Mouse (Mus musculus) midbrain, embryonic 16.5 days (tissue): Measurements from ENCODE around the gene Slc38a3. TPM values are rescaled to one million over a fixed set of nuclear protein-coding genes. Genes with fewer than 3 reads are reported as not detected.
A peak's percentile ranks its signal among the peaks of the same experiment; 100 is the strongest.

Experiments
- ATAC-seq: fragments of 200-750 bp; cut with Nextera tagmentation; 2 replicates; pipeline ENCODE4 v1.8.0; 2017; ENCODE audit warnings: moderate TSS enrichment
- H3K27ac ChIP-seq: fragments of 300-500 bp; sonication (generic); 2 replicates; pipeline ENCODE4 v1.5.1; 2014; ENCODE audit warnings: mild to moderate bottlenecking, low read length, mixed read lengths
- H3K27me3 ChIP-seq: fragments of 300-500 bp; sonication (generic); 2 replicates; pipeline ENCODE4 v1.6.1; 2014; ENCODE audit warnings: low read depth, low read length, mixed read lengths; ENCODE audit not compliant: control insufficient read depth, insufficient read depth
- H3K36me3 ChIP-seq: fragments of 300-500 bp; sonication (generic); 2 replicates; pipeline ENCODE4 v1.6.1; 2014; ENCODE audit warnings: mild to moderate bottlenecking, low read length, moderate library complexity, mixed read lengths; ENCODE audit not compliant: control insufficient read depth, insufficient read depth
- H3K4me1 ChIP-seq: fragments of 300-500 bp; sonication (generic); 2 replicates; pipeline ENCODE4 v1.6.1; 2014; ENCODE audit warnings: mild to moderate bottlenecking, low read length, mixed read lengths; ENCODE audit not compliant: control insufficient read depth, insufficient read depth
- H3K4me2 ChIP-seq: fragments of 300-500 bp; sonication (generic); 2 replicates; pipeline ENCODE4 v1.6.1; 2014; ENCODE audit warnings: mild to moderate bottlenecking, low read length, mixed read lengths
- H3K4me3 ChIP-seq: fragments of 300-500 bp; sonication (generic); 2 replicates; pipeline ENCODE4 v1.5.1; 2014; ENCODE audit warnings: low read depth, mild to moderate bottlenecking, low read length, moderate library complexity, mixed read lengths
- H3K9ac ChIP-seq: fragments of 300-500 bp; sonication (generic); 2 replicates; pipeline ENCODE4 v1.6.1; 2014; ENCODE audit warnings: low read depth, low read length, mixed read lengths
- H3K9me3 ChIP-seq: fragments of 300-500 bp; sonication (generic); replicated peaks from 2 replicates; pipeline ENCODE4 v1.6.1; 2014; ENCODE audit warnings: mild to moderate bottlenecking, low read length, mixed read lengths; ENCODE audit not compliant: control insufficient read depth, poor library complexity, severe bottlenecking
- WGBS: fragments of 180-500 bp; shearing (Covaris S2); extraction: QIAGEN DNeasy Blood & Tissue Kit; methylation state at CpG from one replicate; pipeline ENCODE4 v1.1.7; 2014; 5-methylcytosine and 5-hydroxymethylcytosine counted together
- polyA plus RNA-seq: library from polyadenylated mRNA; unstranded; fragments of >200 nt; fragmentation: Nextera tagmentation; extraction: Ambion mirVana; gene quantifications from 2 replicates; pipeline ENCODE4 v1.2.1, GENCODE M21; 2015

The Slc38a3 gene
- polyA plus RNA-seq, 1 experiment from 2014 or later, result 34.0 TPM

- Histone ChIP-seq H3K9me3 (no peaks in the 10 kb centered on the region), H3K36me3 (peaks cover 7% of the 10 kb centered on the region), H3K9ac (no peak overlapping the region), H3K4me1 (peaks cover 37% of the 10 kb centered on the region), H3K27ac (no peak overlapping the region), H3K4me3 (no peak overlapping the region), H3K27me3 (no peaks in the 10 kb centered on the region), H3K4me2 (no peak overlapping the region)
- 61% methylated on average over 5 of the region's 5 CpGs for WGBS
- ATAC-seq, result no peak
Measured at GRCm38 (mm10) chr9:107624539-107624938, 44.8 kb downstream of the Slc38a3 start.

GRCm38 (mm10) chr9:107620954-107621353, 48.4 kb downstream of the Slc38a3 start:
- Histone ChIP-seq H3K4me1 (peaks cover 6% of the 10 kb centered on the region; the same call in 1 of the 2 replicates), H3K27me3 (no peaks in the 10 kb centered on the region), H3K4me3 (no peak overlapping the region), H3K9ac (no peak overlapping the region), H3K4me2 (no peak overlapping the region), H3K9me3 (no peaks in the 10 kb centered on the region), H3K27ac (no peak overlapping the region), H3K36me3 (peaks cover 29% of the 10 kb centered on the region)
- no peak for ATAC-seq

- H3K4me3 ChIP-seq, result no peak overlapping the region
- no peak for ATAC-seq
- H3K9ac ChIP-seq, result no peak overlapping the region
- no peaks in the 10 kb centered on the region for H3K27me3 ChIP-seq
- peaks cover 42% of the 10 kb centered on the region for H3K36me3 ChIP-seq
- H3K27ac ChIP-seq, result no peak overlapping the region
- H3K9me3 ChIP-seq, result no peaks in the 10 kb centered on the region
- no peak overlapping the region for H3K4me2 ChIP-seq
- H3K4me1 ChIP-seq, result peaks cover 1% of the 10 kb centered on the region; the same call in 1 of the 2 replicates
- 79% methylated on average over 13 of the region's 13 CpGs for WGBS
Measured at GRCm38 (mm10) chr9:107619546-107619879, 49.8 kb downstream of the Slc38a3 start.

- ATAC-seq, result no peak
- WGBS, result 56% methylated on average over 13 of the region's 13 CpGs
- Histone ChIP-seq H3K9ac (no peak overlapping the region), H3K4me1 (no peaks in the 10 kb centered on the region), H3K27ac (peak overlapping the region; percentile 19; the same call in 1 of the 2 replicates), H3K4me3 (no peak overlapping the region), H3K36me3 (peaks cover 44% of the 10 kb centered on the region), H3K9me3 (no peaks in the 10 kb centered on the region), H3K27me3 (no peaks in the 10 kb centered on the region), H3K4me2 (no peak overlapping the region)
Measured at GRCm38 (mm10) chr9:107618778-107619545, 50.4 kb downstream of the Slc38a3 start.

GRCm38 (mm10) chr9:107618098-107618497, 51.2 kb downstream of the Slc38a3 start:
- Histone ChIP-seq H3K4me1 (peaks cover 1% of the 10 kb centered on the region), H3K27me3 (no peaks in the 10 kb centered on the region), H3K36me3 (peaks cover 44% of the 10 kb centered on the region), H3K9ac (no peak overlapping the region), H3K4me2 (no peak overlapping the region), H3K27ac (no peak overlapping the region; the same call in 1 of the 2 replicates), H3K4me3 (no peak overlapping the region), H3K9me3 (no peaks in the 10 kb centered on the region)
- ATAC-seq, result no peak
- 87% methylated on average over 6 of the region's 6 CpGs for WGBS

GRCm38 (mm10) chr9:107617461-107617860, 51.9 kb downstream of the Slc38a3 start:
- Histone ChIP-seq H3K4me2 (no peak overlapping the region), H3K4me1 (peaks cover 4% of the 10 kb centered on the region), H3K36me3 (peaks cover 44% of the 10 kb centered on the region), H3K27ac (no peak overlapping the region), H3K9me3 (no peaks in the 10 kb centered on the region), H3K4me3 (no peak overlapping the region), H3K9ac (no peak overlapping the region), H3K27me3 (no peaks in the 10 kb centered on the region)
- WGBS, result 87% methylated on average over 2 of the region's 2 CpGs
- no peak for ATAC-seq

- no peak overlapping the region for H3K27ac ChIP-seq
- H3K9ac ChIP-seq, result no peak overlapping the region
- H3K4me2 ChIP-seq, result no peak overlapping the region
- no peaks in the 10 kb centered on the region for H3K9me3 ChIP-seq
- H3K27me3 ChIP-seq, result no peaks in the 10 kb centered on the region
- WGBS, result 71% methylated on average over 4 of the region's 4 CpGs
- H3K4me1 ChIP-seq, result peaks cover 14% of the 10 kb centered on the region
- no peak overlapping the region for H3K4me3 ChIP-seq
- H3K36me3 ChIP-seq, result peaks cover 42% of the 10 kb centered on the region
- no peak for ATAC-seq
Measured at GRCm38 (mm10) chr9:107615035-107615434, 54.3 kb downstream of the Slc38a3 start.

- Histone ChIP-seq H3K9me3 (no peaks in the 10 kb centered on the region), H3K4me1 (peaks cover 17% of the 10 kb centered on the region), H3K36me3 (peaks cover 26% of the 10 kb centered on the region), H3K27ac (peak overlapping the region; percentile 99), H3K4me2 (peak overlapping the region; percentile 73), H3K27me3 (no peaks in the 10 kb centered on the region), H3K9ac (peak overlapping the region; percentile 88), H3K4me3 (peak overlapping the region; percentile 35)
- ATAC-seq, result peak; percentile 9
- 12% methylated on average over 12 of the region's 12 CpGs for WGBS
Measured at GRCm38 (mm10) chr9:107612945-107613569, 56.3 kb downstream of the Slc38a3 start.

GRCm38 (mm10) chr9:107612191-107612944, 57.0 kb downstream of the Slc38a3 start:
- Histone ChIP-seq H3K27ac (peak overlapping the region; percentile 99), H3K36me3 (peaks cover 21% of the 10 kb centered on the region), H3K4me3 (peak overlapping the region; percentile 35), H3K27me3 (no peaks in the 10 kb centered on the region), H3K4me2 (peak overlapping the region; percentile 73), H3K4me1 (peaks cover 17% of the 10 kb centered on the region), H3K9ac (peak overlapping the region; percentile 88), H3K9me3 (no peaks in the 10 kb centered on the region)
- WGBS, result 2% methylated on average over 41 of the region's 48 CpGs
- peak; percentile 92 for ATAC-seq
